Mouse (Mus musculus) spleen, adult 18-20 months (tissue): ENCODE results near the gene Dus1l.
"Not testable (repeated sequence)": the region's sequence is repeated elsewhere in the genome, so short reads cannot be mapped to it uniquely, and the experiment has no call there.

Experiments used
- DNase-seq, 2 experiments: peaks; one replicate each; pipeline ENCODE4 v3.0.0; 2022; ENCODE audit warnings: mixed read lengths in 2 of 2

Dus1l gene

DNA sequence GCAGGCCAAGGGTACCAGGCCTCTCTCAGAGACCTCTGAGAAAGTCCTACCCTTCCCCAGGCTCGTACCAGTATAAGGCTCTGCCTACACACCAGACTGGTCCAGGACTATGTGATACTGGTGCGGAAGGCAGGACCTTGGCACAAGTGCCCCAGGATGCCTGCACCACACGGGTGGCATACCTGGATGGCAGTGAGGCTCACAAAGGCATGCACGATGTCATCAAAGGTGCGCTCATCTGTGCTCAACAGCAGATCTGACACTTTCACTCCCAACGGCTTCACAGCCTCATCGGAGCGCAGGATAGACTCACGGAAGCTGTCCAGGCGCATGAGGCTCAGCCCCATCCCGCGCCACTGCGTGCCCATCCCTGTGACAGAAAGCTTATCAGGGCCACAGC, 22.0 kb upstream of the Dus1l start:
- DNase-seq = no peak

DNA sequence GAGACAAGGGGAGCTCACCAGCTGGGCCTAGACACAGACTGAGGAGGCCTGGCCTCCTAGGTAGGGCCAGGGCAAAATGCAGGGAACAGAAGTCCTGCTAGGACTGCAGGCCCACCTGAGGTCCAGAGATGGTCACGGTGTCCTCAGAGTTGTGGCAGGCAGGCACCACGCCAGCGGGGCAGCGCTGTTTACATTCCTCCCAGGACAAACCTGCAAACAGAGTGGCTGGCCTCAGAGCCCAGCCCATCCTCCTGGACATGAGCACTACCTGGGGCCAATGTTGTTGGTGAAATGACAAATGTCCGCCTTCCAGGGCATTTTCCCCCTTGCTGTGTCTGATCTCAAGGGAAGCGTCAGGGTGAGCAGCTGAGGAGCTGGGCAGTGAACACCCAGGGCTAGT, 21.2 kb upstream of the Dus1l start:
- DNase-seq = no peak

DNA sequence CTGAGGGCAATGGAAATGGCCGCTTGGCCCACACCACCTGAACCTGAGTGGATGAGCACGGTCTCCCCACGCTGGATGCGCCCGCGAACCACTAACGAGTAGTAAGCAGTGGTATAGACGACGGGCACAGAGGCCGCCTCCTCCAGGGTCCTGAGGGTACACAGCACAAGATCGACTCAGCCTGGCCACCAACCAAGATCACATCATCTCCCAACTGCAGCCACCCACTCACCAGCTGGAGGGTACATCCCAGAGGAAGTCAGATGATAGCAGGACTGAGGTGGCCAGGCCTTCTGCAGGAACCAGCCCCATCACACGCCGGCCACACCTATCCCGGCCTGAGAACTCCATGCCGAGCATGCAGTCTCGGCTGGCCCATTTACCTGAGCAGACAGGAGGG, 15.9 kb upstream of the Dus1l start:
- no peak for DNase-seq

DNA sequence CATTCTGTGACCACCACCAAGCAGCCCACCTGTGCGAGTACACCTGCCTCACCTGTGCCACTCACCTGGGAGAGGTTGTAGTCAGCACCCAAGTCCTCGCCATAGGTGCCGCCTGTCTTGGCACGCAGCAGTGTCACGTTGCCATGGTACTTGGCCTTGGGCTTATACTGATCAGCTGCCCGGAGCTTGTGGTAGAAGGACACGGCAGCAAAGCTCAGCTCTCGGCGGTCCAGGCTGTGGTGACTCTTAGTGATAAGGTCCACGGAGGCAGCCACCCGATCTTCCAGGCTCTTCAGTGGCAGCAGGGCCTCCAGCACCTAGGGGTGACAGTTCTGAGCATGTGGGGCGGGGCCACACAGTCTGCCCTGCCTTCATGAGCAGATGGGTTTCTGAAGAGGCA, 11.8 kb upstream of the Dus1l start:
- no peak for DNase-seq

DNA sequence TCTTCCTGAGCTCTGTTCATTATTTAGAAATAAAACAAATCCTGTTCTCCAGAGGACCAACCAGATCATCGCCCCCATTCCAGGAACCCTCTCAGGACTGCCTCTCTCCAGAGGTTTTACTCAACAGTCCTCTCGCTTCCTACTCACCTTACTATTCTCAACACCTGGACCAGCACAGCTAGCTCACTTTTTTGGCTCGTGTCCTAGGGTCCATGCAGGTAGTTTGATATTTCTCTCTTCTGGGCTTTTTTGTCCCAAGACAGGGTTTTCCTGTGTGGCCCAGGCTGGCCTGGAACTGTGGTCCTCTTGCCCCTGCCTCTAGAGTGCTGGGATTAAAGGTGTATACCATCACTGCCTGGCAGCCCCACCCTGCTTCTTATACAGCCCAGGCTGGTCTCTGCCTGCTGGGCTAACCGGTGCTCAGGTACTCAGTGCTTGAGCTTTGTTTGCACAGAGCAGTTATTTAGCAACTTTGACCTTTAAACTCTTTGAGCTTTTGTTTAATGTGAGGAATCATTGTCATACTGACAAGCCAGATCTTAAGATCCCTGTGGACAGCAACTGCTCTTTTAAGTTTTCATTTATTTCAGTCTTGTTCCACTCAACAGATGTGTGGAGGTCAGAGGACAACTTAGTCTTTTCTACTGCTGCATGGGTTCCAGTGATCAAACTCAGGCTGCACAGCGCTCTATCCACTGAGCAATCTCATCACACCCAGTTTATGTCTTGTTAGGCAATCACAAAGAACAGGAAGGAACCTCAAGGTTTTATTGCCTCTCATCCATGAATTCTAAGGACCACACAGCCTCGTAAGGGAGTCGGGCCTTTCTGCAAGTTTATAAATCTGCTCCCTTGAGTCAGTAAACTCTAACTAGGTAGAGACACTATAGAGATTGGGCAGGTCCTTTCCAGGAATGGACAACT, 9.4 kb upstream of the Dus1l start:
- DNase-seq = no peak

DNA sequence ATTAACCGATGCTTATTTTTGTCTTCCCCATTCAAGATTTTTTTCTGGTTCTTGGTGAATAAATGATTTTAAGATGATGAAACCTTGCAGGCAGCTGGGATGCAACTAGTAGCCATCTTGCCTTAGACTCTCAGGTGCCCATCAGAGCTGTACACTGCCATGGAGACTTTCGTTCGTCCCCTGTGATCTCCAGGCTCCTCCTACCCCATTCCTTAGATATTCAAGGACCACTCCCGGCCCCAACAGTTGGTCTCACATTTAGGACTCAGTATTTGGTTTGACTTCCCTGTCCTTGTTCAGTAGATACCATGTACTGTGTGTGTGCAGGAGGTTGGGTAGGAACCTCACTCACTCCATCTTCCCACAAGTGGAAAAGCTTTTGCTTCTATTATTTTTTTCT, 8.6 kb upstream of the Dus1l start:
- DNase-seq = no peak

DNA sequence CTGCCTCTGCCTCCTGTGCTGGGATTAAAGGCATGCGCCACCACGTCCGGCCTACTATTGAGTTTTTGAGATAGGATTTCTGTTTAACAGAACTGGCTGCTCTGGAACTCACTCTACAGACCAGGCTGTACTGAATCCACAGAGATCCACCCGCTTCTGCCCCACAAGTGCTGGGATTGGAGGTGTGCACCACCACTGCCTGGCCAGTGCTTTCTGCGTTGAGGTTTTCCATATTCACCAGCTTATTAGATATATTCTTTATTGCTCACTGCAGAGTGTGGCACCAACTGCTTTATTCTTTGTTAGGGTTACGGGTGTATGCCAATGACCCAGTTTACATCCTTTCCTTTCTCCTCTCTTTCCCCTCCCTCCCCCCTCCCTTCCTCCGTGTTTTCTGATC, 8.1 kb upstream of the Dus1l start:
- DNase-seq = no peak

DNA sequence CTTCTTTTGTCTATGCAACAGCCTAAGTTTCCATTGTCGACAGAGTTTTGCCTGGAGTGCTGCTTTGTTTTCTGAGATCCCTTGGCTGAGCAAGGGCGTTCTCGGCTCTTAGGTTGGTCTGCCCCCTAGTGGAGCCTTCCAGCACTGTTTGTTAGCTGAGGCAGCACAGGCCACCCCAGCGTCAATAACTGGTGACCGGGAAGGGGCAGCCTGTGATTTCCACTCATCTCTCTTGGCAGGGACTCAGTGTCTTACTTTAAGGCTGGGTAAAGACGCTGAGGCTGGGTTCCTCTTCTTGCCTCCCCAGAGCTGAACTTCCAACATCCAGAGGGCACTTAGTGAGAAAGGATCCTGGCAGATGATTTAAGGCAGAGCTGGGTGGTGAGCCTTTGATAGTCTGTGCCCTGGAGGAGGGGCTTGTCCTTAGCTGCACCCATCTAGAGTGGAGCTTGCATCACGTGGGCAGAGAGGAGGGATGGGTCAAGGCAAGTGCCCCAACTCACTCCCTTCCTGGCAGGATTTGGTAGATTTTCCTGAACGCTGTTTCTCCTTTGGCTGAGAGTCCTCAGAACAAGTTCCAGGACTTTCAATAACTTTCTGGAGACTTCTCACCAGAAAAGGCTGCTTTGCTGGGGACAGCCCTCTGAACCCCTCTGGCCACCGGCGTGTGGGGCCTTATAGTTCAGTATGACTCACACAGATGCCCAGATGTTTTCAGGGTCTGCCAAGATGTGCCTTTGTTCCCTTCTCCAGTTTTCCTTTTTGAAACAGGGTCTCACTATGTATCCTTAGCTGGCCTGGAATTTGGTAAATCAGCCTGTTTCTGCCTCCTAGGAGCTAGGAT, 4.1 kb upstream of the Dus1l start:
- peak; percentile 59 to 83 for DNase-seq

DNA sequence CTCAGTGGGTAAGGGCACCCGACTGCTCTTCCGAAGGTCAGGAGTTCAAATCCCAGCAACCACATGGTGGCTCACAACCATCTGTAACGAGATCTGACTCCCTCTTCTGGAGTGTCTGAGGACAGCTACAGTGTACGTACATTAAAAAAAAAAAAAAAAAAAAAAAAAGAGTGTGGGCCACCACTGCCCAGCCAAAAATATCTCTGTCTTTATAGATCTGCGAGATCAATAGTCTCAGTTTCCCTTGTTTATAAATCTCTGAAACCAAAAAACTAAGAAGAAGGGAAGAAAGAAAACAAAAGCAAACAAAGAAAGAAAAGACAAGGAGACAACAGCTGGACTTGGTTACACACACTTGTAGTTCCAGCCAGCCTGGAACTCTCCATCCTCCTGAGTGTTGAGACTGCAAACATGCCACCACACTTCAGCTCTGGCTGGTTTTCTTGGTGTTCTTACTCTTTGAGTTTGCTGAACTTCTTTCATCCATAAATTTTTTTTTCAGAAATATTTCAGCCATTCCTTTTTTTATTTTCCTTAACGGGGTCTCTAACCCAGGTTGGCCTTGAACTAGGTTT, 3.2 kb upstream of the Dus1l start:
- no peak for DNase-seq

DNA sequence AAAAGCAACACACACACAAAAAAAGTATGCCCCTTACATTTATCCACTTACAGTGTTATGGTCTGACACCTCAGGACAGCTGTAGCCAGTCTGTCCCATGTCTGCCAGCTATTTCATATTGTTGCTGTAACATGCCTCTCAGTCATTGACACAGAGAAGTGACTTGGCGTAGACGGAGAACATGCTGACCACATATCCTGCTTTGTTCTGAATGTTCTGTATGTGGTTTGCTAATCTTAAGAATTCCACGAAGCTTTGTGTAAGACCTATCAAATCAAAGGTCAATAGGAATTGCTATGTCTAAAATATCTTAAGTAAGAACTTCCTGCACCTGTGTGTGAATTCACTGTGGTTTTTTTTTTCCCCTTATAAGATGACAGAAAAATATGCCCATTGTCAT, 2.0 kb upstream of the Dus1l start:
- no peak for DNase-seq

DNA sequence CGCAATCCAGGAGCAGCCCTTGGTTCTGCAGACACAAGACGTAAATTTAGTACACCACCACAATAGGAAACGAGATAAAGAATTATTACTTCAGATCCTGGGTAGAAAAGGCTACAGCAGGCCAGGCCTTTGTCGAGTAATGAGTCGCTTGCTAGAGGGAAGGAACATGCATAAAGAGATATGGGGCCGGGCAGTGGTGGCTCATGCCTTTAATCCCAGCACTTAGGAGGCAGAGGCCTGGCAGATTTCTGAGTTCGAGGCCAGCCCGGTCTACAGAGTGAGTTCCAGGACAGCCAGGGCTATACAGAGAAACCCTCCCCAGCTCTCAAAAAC, 377 bp upstream of the Dus1l start:
- no peak for DNase-seq

DNA sequence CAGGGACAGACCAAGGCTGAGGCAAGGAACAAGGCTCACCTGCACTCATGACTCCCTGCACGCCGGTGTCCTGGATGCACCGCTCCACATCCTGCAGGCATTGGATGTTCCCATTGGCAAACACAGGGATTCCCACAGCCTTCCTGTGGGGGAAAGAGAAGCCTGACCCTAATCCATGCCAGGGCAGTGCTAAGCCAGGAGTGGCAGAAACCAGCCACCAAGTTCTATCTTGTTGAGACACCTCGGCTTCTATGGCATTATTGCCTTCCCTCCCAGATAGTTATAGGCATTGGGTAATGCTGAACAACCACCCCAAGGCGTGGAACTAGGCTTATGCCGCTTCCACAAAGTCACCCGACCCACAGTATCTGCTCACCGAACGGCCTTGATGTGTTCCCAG, 3.6 kb downstream of the Dus1l start:
- DNase-seq = no peak

DNA sequence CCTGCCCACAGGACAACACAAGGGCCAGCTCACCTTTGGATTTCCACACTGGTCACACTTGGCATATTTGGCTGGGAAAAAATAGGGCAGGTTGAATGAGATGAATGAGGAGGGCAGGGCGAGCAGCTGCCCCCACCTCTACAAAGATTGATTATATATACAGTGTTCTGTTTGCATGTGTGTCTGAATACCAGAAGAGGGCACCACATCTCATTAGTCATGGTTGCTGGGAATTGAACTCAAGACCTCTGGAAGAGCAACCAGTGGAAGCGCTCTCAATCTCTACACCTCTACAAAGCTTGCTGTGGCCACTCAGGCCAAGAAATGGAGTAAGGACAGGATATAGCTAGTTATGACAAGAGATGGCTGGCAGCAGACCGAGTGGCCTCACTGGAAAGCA, 6.4 kb downstream of the Dus1l start:
- DNase-seq = no peak

DNA sequence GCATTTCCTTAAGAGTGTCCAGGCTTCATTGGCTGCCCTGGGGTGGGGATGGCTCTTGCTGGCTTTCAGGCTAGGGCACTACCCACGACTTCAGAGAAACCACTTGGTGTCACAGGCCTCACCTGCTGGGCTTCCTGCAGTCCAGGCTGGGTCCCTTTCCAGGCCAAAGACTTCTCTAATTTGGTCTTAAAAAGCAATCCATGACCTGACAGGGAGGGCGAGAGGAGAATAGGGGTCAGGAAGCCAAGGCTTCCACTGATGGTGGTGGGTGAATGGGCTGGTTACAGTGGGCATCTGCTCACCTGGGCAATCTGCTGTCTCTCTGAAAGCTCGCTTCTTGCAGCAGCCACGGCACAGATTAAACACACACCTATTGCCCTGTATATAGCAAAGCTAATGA, 6.8 kb downstream of the Dus1l start:
- DNase-seq = no peak

DNA sequence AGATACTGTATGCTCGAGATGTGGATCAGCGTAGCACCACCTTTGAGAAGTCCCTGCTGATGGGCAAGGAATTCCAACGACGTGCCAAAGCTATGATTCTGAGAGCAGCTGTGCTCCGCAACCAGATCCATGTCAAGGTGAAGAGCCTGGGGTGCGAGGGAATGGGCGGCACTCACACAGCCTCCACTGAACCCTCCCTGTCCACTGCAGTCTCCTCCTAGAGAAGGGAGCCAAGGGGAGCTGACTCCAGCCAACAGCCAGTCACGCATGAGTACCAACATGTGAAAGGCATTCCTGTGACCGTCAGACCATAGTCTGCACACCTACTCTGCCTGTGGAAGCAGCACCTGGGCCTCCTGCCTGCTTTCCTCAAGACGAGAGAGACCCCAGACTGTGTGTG, 7.7 kb downstream of the Dus1l start:
- DNase-seq = not testable (repeated sequence)

DNA sequence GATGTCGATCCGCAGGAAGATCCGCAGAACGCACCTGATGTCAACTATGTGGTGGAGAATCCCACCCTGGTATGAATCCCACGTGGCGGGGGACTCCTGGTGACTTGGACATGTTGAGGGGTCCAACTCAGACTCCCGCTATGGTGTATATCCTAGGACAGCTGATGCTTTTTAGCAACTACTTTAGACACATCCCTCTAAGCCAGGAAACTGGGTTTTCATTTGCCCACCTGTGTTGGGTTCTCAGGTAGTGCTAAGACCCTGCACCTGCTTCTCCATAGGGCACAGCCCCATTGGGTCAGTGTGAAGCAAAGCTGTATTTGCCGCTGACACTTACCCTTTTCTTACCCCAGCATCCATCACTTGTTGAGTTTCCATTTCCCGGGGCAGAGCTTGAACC, 11.1 kb downstream of the Dus1l start:
- DNase-seq = no peak

DNA sequence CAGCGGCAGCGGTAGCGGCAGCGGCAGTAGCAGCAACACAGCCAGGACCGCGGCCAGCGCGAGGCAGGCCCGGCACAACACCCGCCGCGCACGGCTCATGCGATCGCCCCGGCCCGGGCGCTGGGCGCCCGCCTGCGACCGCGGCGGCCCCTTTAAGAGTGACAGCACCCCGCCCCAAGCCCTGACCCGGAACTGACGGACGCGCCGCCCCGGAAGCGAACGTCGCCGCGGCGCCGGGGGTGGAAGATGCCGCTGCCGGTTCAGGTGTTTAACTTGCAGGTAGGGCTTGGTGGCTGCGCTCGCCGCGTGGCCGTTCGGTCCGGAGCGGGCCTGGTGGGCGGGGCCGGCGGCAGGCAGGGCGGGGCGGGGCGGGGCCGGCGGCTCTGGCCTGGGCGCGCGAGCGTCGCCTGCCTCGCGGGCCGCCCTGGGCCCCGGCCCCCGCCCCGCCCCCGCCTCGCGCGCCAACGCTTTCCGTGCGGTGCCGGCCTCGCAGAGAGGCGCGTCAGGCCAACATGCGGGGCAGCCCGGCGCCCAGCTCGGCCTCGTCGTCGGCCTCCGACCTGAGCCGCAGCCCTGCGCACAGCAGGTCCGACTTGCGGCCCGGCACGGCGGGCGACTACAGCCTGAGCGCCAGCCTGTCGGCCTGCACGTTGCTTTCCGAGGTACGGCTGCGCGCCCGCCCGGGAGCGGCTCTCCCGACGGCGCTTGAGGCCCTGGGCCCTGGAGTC, 12.0 kb downstream of the Dus1l start, which contains the start of the genes Rfng and Gps1:
TSS of gene Rfng (minus strand) at position 144 of the 728 bp plus-strand sequence.
TSS of gene Gps1 (plus strand) at position 209 of the 728 bp plus-strand sequence.
- DNase-seq = peak; percentile 67 to 80

DNA sequence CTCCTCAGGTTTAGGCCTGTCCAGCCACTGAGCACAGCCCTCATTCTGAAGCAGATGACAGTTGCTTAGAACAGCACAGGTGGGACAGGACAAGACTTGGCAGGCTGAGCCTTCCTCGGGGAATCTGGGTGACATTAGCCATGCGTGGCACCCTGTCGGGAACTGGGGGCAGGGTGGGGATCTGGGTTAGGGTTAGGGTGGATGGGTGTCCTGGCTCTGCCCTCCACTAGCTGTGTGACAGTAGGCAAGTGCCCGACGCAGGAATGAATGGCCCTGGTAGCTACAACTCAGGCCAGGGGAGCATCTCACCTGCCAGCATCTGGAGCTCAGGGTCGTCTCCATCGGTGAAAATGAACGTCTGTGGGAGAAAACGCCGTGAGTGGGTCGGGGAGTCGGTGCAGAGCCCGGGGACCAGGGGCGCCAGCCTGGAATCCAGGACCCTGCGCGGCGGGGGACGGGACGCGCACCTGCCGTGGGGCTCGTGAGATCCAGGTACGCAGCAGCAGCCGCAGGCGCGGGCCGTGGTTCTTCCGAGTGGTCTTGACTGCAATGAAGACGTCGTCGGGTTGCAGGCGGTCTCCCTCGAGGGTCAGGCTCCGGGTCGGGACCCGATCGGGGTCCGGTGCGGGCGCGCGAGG, 12.7 kb downstream of the Dus1l start:
- DNase-seq = no peak

DNA sequence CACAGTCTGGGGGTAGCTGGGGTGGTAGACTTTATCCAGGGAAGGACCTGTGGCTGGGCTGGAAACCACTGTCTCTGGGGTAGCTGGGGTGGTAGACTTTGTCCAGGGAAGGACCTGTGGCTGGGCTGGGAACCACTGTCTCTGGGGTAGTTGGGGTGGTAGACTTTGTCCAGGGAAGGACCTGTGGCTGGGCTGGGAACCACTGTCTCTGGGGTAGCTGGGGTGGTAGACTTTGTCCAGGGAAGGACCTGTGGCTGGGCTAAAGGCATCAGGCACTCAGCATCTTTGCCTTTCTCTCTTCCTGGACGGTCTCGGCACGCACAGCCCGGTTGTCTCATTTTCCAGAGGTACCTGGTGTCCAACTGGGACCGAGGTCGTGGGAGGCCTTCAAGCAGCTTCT, 14.8 kb downstream of the Dus1l start:
- not testable (repeated sequence) for DNase-seq

DNA sequence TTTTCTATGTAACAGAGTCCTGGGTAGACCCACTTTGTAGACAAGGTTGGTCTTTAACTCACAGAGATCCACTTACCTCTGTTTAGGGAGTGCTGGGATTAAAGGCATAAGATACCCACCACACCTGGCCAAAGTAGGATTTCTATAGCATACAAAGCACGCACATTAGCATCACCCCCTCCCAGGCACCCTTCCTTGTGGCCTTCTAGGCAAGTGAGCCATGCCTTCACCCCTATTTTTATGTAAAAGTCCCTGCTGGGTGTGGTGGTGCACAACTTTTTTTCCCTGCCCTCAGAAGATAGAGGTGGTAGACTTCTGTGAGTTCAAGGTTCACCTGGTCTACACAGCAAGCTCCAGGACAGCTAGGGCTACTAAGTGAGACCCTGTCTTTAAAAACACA, 16.3 kb downstream of the Dus1l start:
- DNase-seq = no peak

DNA sequence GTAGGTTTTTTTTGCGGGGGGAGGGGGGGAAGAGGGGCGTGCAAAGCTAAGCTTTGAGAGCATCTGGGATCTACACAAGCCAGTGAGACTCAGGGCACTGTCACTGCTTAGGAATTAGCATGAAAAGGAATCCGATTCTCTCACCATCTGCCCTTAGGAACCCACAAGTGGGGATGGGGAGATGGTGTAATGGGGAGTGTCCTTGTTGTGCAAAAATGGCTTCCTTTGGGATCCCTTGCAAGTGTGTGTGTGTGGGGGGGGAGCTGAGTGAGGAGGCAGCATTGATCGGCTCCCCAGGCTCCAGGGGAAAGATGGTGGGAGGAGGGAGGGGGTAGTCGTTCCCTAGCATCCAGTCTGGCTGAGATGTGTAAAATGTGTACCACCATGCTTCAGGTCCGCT, 19.1 kb downstream of the Dus1l start:
- no peak for DNase-seq

DNA sequence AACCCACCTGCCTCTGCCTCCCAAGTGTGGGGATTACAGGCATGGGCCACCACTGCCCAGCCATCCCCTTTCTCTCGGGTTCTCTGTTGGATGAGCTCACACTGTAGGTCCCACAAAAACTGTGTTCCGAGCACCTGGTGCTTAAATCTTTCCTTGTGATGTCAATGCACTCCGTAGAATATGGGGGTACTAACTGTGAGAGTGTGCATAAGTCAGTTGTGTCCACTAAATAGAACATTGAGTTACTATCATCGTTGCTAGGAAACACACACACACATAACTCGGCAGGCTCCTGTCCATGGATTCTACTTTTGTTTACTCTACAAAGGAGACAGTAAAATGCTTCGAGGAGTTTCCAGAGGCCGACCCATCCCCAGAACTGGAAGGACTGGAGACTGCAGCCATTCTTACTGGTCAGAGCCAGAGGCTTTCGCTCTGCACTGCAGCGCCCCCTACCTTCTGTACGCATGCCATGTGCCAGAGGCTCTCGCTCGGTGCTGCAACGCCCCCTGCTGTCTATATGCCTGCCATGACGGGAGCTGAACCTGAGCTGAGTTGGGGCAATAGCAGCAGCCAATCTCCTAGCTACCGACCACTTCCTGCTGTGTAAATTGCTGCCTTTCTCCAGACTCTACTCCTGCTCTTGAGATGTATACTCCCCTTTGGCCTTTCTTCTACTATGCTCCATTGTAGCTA, 20.3 kb downstream of the Dus1l start:
- peak; percentile 80 to 93 for DNase-seq
